Mouse (Mus musculus) lung, embryonic 14.5 days (tissue): Measurements from ENCODE around the gene Letm1. TPM values are rescaled to one million over a fixed set of nuclear protein-coding genes. Genes with fewer than 3 reads are reported as not detected.

Source experiments
- ATAC-seq: fragments of 200-750 bp; cut with Nextera tagmentation; 2 replicates; pipeline ENCODE4 v1.8.0; 2017; ENCODE audit warnings: mild to moderate bottlenecking, moderate TSS enrichment, moderate library complexity; ENCODE audit not compliant: insufficient read depth
- DNase-seq: peaks from one replicate; pipeline ENCODE4 v3.0.0-alpha.2; 2015
- H3K27ac ChIP-seq: fragments of 300-500 bp; sonication (generic); 2 replicates; pipeline ENCODE4 v1.5.1; 2014; ENCODE audit warnings: low read depth, mild to moderate bottlenecking, moderate library complexity
- H3K27me3 ChIP-seq: fragments of 300-500 bp; sonication (generic); 2 replicates; pipeline ENCODE4 v1.6.1; 2014; ENCODE audit warnings: low read length, control low read depth; ENCODE audit not compliant: insufficient read depth
- H3K36me3 ChIP-seq: fragments of 300-500 bp; sonication (generic); 2 replicates; pipeline ENCODE4 v1.6.1; 2014; ENCODE audit warnings: control low read depth; ENCODE audit not compliant: insufficient read depth
- H3K4me1 ChIP-seq: fragments of 300-500 bp; sonication (generic); 2 replicates; pipeline ENCODE4 v1.6.1; 2014; ENCODE audit warnings: antibody characterized with exemption, control low read depth; ENCODE audit not compliant: insufficient read depth
- H3K4me2 ChIP-seq: fragments of 300-500 bp; sonication (generic); 2 replicates; pipeline ENCODE4 v1.6.1; 2014; ENCODE audit warnings: mild to moderate bottlenecking
- H3K4me3 ChIP-seq: fragments of 300-500 bp; sonication (generic); 2 replicates; pipeline ENCODE4 v1.5.1; 2014; ENCODE audit warnings: low read depth, low read length
- H3K9ac ChIP-seq: fragments of 300-500 bp; sonication (generic); 2 replicates; pipeline ENCODE4 v1.6.1; 2014
- H3K9me3 ChIP-seq: fragments of 300-500 bp; sonication (generic); 2 replicates; pipeline ENCODE4 v1.6.1; 2016; ENCODE audit warnings: low read depth, low read length, control low read depth
- CTCF ChIP-seq: IDR thresholded peaks from 2 replicates; pipeline ENCODE4 v1.5.1; 2016; ENCODE audit warnings: antibody characterized with exemption, low read depth
- WGBS: fragments of 180-500 bp; shearing (Covaris S2); extraction: QIAGEN DNeasy Blood & Tissue Kit; methylation state at CpG from one replicate; pipeline ENCODE4 v1.1.7; 2014; 5-methylcytosine and 5-hydroxymethylcytosine counted together
- polyA plus RNA-seq: library from polyadenylated mRNA; unstranded; fragments of >200 nt; fragmentation: Nextera tagmentation; extraction: Ambion mirVana; gene quantifications from 2 replicates; pipeline ENCODE4 v1.2.1, GENCODE M21; 2014

Gene Letm1
- polyA plus RNA-seq, 1 experiment from 2014 or later, result 53.7 TPM

- no peak overlapping the region for H3K4me2 ChIP-seq
- H3K9me3 ChIP-seq, result no peaks in the 10 kb centered on the region
- no peaks in the 10 kb centered on the region for H3K4me1 ChIP-seq
- H3K27ac ChIP-seq, result no peak overlapping the region
- 0 out of 2 replicates have a peak, but pooled peaks have one; percentile 4 for ATAC-seq
- no peak for DNase-seq
- peaks cover 48% of the 10 kb centered on the region for H3K36me3 ChIP-seq
- TF ChIP-seq CTCF, result no peak
- H3K27me3 ChIP-seq, result no peaks in the 10 kb centered on the region
- H3K4me3 ChIP-seq, result no peak overlapping the region
- H3K9ac ChIP-seq, result no peak overlapping the region
Observed at GRCm38 (mm10) chr5:33738341-33738740, 44.3 kb downstream of the Letm1 start.

- no peaks in the 10 kb centered on the region for H3K9me3 ChIP-seq
- H3K4me2 ChIP-seq, result no peak overlapping the region
- H3K4me1 ChIP-seq, result no peaks in the 10 kb centered on the region
- peak; percentile 58 for ATAC-seq
- H3K27me3 ChIP-seq, result no peaks in the 10 kb centered on the region
- peaks cover 48% of the 10 kb centered on the region for H3K36me3 ChIP-seq
- WGBS, result 15% methylated on average over 7 of the region's 7 CpGs
- TF ChIP-seq CTCF, result peak; percentile 91
- no peak overlapping the region for H3K9ac ChIP-seq
- H3K27ac ChIP-seq, result no peak overlapping the region
- DNase-seq, result peak; percentile 92
- H3K4me3 ChIP-seq, result no peak overlapping the region
Observed at GRCm38 (mm10) chr5:33737903-33738321, 44.7 kb downstream of the Letm1 start.

- H3K4me3 ChIP-seq, result no peak overlapping the region
- ATAC-seq (no peak), DNase-seq (no peak)
- 50% methylated on average over 9 of the region's 9 CpGs for WGBS
- no peaks in the 10 kb centered on the region for H3K27me3 ChIP-seq
- TF ChIP-seq CTCF, result no peak
- H3K4me1 ChIP-seq, result no peaks in the 10 kb centered on the region
- H3K9ac ChIP-seq, result no peak overlapping the region
- no peak overlapping the region for H3K4me2 ChIP-seq
- peaks cover 57% of the 10 kb centered on the region for H3K36me3 ChIP-seq
- H3K27ac ChIP-seq, result no peak overlapping the region
- no peaks in the 10 kb centered on the region for H3K9me3 ChIP-seq
Observed at GRCm38 (mm10) chr5:33736230-33736629, 46.4 kb downstream of the Letm1 start.

GRCm38 (mm10) chr5:33735412-33736092, 47.1 kb downstream of the Letm1 start:
- Histone ChIP-seq H3K27ac (no peak overlapping the region), H3K9ac (no peak overlapping the region), H3K27me3 (no peaks in the 10 kb centered on the region), H3K4me2 (no peak overlapping the region), H3K9me3 (no peaks in the 10 kb centered on the region), H3K4me1 (no peaks in the 10 kb centered on the region), H3K4me3 (no peak overlapping the region), H3K36me3 (peaks cover 57% of the 10 kb centered on the region)
- WGBS, result 84% methylated on average over 16 of the region's 16 CpGs
- no peak for DNase-seq
- no peak for TF ChIP-seq CTCF
- ATAC-seq, result no peak

- H3K9ac ChIP-seq, result no peak overlapping the region
- ATAC-seq (no peak), DNase-seq (no peak)
- no peak overlapping the region for H3K4me2 ChIP-seq
- TF ChIP-seq CTCF, result no peak
- H3K27me3 ChIP-seq, result no peaks in the 10 kb centered on the region
- no peak overlapping the region for H3K27ac ChIP-seq
- peaks cover 74% of the 10 kb centered on the region for H3K36me3 ChIP-seq
- H3K4me3 ChIP-seq, result no peak overlapping the region
- H3K4me1 ChIP-seq, result no peaks in the 10 kb centered on the region
- no peaks in the 10 kb centered on the region for H3K9me3 ChIP-seq
- 90% methylated on average over 12 of the region's 12 CpGs for WGBS
Observed at GRCm38 (mm10) chr5:33733837-33734236, 48.8 kb downstream of the Letm1 start.

- no peaks in the 10 kb centered on the region for H3K9me3 ChIP-seq
- TF ChIP-seq CTCF, result no peak
Observed at GRCm38 (mm10) chr5:33731051-33731450, 51.6 kb downstream of the Letm1 start.

GRCm38 (mm10) chr5:33730516-33730915, 52.1 kb downstream of the Letm1 start:
- TF ChIP-seq CTCF, result no peak
- no peak overlapping the region for H3K4me2 ChIP-seq
- DNase-seq (no peak), ATAC-seq (no peak)
- 48% methylated on average over 5 of the region's 5 CpGs for WGBS
- H3K9ac ChIP-seq, result no peak overlapping the region
- H3K4me3 ChIP-seq, result no peak overlapping the region
- H3K27ac ChIP-seq, result no peak overlapping the region
- peaks cover 13% of the 10 kb centered on the region for H3K4me1 ChIP-seq
- no peaks in the 10 kb centered on the region for H3K27me3 ChIP-seq
- no peaks in the 10 kb centered on the region for H3K9me3 ChIP-seq
- peaks cover 82% of the 10 kb centered on the region for H3K36me3 ChIP-seq

More at GRCm38 (mm10) chr5:33731051-33731450, 51.6 kb downstream of the Letm1 start:
- DNase-seq, result no peak
- Histone ChIP-seq H3K9ac (no peak overlapping the region), H3K27me3 (no peaks in the 10 kb centered on the region), H3K27ac (no peak overlapping the region), H3K4me3 (no peak overlapping the region), H3K4me1 (peaks cover 8% of the 10 kb centered on the region), H3K4me2 (no peak overlapping the region), H3K36me3 (peaks cover 86% of the 10 kb centered on the region)
- WGBS, result 57% methylated on average over 21 of the region's 21 CpGs
- no peak for ATAC-seq

- WGBS, result 82% methylated on average over 7 of the region's 7 CpGs
- ATAC-seq (no peak), DNase-seq (no peak)
- H3K9me3 ChIP-seq, result no peaks in the 10 kb centered on the region
- no peak overlapping the region for H3K4me3 ChIP-seq
- no peak overlapping the region for H3K9ac ChIP-seq
- TF ChIP-seq CTCF, result no peak
- peaks cover 73% of the 10 kb centered on the region for H3K36me3 ChIP-seq
- H3K4me2 ChIP-seq, result no peak overlapping the region
- H3K27me3 ChIP-seq, result peaks cover 4% of the 10 kb centered on the region; the same call in 1 of the 2 replicates
- no peak overlapping the region for H3K27ac ChIP-seq
- peaks cover 23% of the 10 kb centered on the region for H3K4me1 ChIP-seq
Observed at GRCm38 (mm10) chr5:33728841-33729240, 53.8 kb downstream of the Letm1 start.
